Mouse (Mus musculus) liver, adult 2 months (tissue): ENCODE data around the gene Myh9. TPM values are rescaled to one million over a fixed set of nuclear protein-coding genes. Genes with fewer than 3 reads are reported as not detected.
A peak's percentile ranks its signal among the peaks of the same experiment; 100 is the strongest.

Experiments used
- DNase-seq: peaks from one replicate; pipeline ENCODE4 v3.0.0-alpha.2; 2011; ENCODE audit warnings: low read depth, low spot score; ENCODE audit errors: extremely low read depth
- H3K27ac ChIP-seq: fragments of 200-500 bp; replicated peaks from 2 replicates; pipeline ENCODE4 v1.5.1; 2012; ENCODE audit warnings: low read depth, mild to moderate bottlenecking, control low read depth, inconsistent platforms, low read length; ENCODE audit not compliant: insufficient read depth
- H3K27me3 ChIP-seq: fragments of 200-500 bp; 2 replicates; pipeline ENCODE4 v1.6.1; 2012; ENCODE audit warnings: mild to moderate bottlenecking, moderate library complexity, low read length, inconsistent platforms; ENCODE audit not compliant: control insufficient read depth, insufficient read depth
- H3K36me3 ChIP-seq: fragments of 200-500 bp; 2 replicates; pipeline ENCODE4 v1.6.1; 2012; ENCODE audit warnings: low read length, inconsistent platforms; ENCODE audit not compliant: control insufficient read depth, insufficient read depth
- H3K4me1 ChIP-seq: fragments of 200-500 bp; 2 replicates; pipeline ENCODE4 v1.6.1; 2011; ENCODE audit warnings: low read length; ENCODE audit not compliant: control insufficient read depth, insufficient read depth
- H3K4me3 ChIP-seq: fragments of 200-500 bp; 2 replicates; pipeline ENCODE4 v1.5.1; 2011; ENCODE audit warnings: low read depth, mild to moderate bottlenecking, control low read depth, low read length, moderate library complexity; ENCODE audit not compliant: insufficient read depth
- H3K79me2 ChIP-seq: fragments of 200-500 bp; 2 replicates; pipeline ENCODE4 v1.6.1; 2012; ENCODE audit warnings: inconsistent platforms, mild to moderate bottlenecking, low read length, moderate library complexity; ENCODE audit not compliant: control insufficient read depth, insufficient read depth
- H3K9ac ChIP-seq: fragments of 200-500 bp; 2 replicates; pipeline ENCODE4 v1.6.1; 2012; ENCODE audit warnings: low read depth, mild to moderate bottlenecking, control low read depth, inconsistent platforms, low read length
- CTCF ChIP-seq: fragments of 200-500 bp; IDR thresholded peaks from 2 replicates; pipeline ENCODE4 v1.5.1; 2011; ENCODE audit warnings: low read depth, low read length, control low read depth
- POLR2A ChIP-seq: fragments of 200-500 bp; IDR thresholded peaks from 2 replicates; pipeline ENCODE4 v1.6.1; 2011; ENCODE audit warnings: low read length, control low read depth; ENCODE audit not compliant: insufficient read depth; ENCODE audit errors: extremely low read depth
- WGBS: fragments of 180-500 bp; shearing (Covaris S2); methylation state at CpG from one replicate; pipeline ENCODE4 v1.1.7; 2018; 5-methylcytosine and 5-hydroxymethylcytosine counted together
- polyA plus RNA-seq: library from polyadenylated mRNA; depleted of rRNA; stranded (reverse); fragments of >200 nt; gene quantifications from 2 replicates; pipeline ENCODE4 v1.2.3, GENCODE M21; 2012
- total RNA-seq: library from RNA; depleted of rRNA; stranded (reverse); fragments of >200 nt; gene quantifications from 2 replicates; pipeline ENCODE4 v1.2.3, GENCODE M21; 2014

The Myh9 gene
- total and polyA plus RNA-seq, 2 experiments, result 24.1 to 54.4 TPM

DNA sequence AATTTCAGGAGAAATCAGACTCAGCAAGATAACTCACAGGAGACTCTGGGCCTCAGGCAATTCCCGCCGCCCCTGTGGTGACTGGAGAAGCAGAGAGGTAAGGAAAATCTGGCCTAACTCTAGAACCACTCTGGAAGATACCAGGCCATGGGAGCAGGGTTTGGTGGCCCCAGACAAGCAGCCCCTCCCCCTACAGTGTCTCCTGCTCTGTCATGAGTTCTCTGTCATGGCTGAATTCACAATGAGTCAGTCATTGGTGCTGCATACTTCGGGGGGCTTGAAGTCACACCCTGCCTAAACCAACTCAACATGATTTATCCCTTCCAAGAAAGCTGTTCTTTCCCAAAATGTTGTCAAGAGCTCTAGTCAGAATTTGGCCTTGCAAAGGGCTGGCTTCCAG is 18.3 kb downstream of the Myh9 start:
- DNase-seq, result no peak
- Histone ChIP-seq H3K27ac (peak overlapping the region; percentile 16), H3K27me3 (no peaks in the 10 kb centered on the region), H3K9ac (0 out of 2 replicates have a peak overlapping the region, but pooled peaks have one; percentile 24), H3K4me1 (peaks cover 69% of the 10 kb centered on the region), H3K4me3 (no peak overlapping the region), H3K36me3 (no peaks in the 10 kb centered on the region), H3K79me2 (peaks cover 57% of the 10 kb centered on the region)
- no peak for TF ChIP-seq CTCF
- 57% methylated on average over 3 of the region's 3 CpGs for WGBS

DNA sequence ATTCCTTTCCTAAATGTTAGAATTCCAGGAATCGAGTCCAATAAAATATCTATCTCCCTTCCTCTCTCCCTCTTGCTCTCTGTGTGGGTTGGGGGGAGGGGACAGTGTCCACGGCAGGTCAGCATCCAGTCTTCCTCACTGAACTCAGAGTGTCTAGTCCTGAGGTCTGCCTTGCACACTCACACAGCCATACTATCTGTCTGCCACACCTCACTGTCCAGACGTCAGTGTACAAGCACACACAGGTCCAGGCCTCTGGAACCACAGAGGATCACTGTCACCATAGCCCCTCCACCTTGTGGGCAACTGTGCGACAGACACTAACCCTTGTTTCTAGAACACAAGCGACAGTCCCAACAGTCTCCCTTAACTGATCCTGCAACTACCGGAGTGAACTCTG is 18.8 kb downstream of the Myh9 start:
- TF ChIP-seq CTCF, result no peak
- TF ChIP-seq POLR2A, result no peak
- H3K79me2 ChIP-seq, result peaks cover 58% of the 10 kb centered on the region
- no peaks in the 10 kb centered on the region for H3K27me3 ChIP-seq
- H3K4me1 ChIP-seq, result peaks cover 70% of the 10 kb centered on the region
- no peaks in the 10 kb centered on the region for H3K36me3 ChIP-seq
- H3K4me3 ChIP-seq, result no peak overlapping the region
- no peak for DNase-seq
- H3K9ac ChIP-seq, result peak overlapping the region; percentile 24; the same call in 1 of the 2 replicates
- WGBS, result 26% methylated on average over 6 of the region's 6 CpGs
- peak overlapping the region; percentile 16 for H3K27ac ChIP-seq

DNA sequence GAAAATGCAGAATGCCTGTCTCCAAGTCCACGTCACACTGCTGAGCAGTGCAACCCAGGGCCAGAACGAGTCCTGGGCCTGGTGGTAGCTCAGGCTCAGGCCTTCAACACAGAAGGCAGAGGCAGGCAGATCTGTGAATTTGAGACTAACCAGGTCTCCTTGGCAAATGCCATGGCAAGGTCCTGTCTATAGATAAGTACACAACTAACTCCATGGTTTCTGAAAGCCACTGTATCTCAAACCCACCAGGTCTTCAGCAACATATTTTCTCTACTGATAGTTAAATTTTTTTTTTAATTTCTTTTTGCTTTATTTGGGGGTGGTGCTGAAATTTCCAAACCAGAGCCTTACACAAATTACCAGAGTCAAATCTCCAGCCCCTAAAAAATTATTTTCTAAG is 19.3 kb downstream of the Myh9 start:
- Histone ChIP-seq H3K27me3 (no peaks in the 10 kb centered on the region), H3K4me3 (no peak overlapping the region), H3K4me1 (peaks cover 73% of the 10 kb centered on the region), H3K79me2 (peaks cover 58% of the 10 kb centered on the region), H3K36me3 (no peaks in the 10 kb centered on the region), H3K9ac (peak overlapping the region; percentile 17), H3K27ac (peak overlapping the region; percentile 56)
- 17% methylated on average over 2 of the region's 2 CpGs for WGBS
- DNase-seq, result no peak
- no peak for TF ChIP-seq POLR2A
- no peak for TF ChIP-seq CTCF

DNA sequence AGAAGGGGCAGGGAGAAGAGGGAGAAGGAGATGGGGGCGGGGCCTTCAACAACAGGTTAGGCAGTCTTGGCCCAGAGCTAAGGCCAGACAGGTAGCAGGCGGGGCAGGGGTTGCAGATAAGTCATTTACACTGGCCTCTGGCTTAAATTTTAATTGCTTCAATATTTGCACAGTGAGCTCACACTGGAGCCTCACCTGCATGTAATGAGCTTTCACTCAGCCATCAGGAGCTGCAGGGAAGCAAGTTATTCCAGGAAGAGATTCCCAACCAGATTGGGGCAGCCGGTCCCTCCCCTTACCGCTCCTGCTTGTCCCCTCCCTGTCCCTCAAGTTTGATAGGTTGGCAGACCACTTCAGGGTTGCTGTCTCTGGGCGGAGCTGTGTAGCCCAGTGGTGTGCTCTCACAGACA is 19.9 kb downstream of the Myh9 start:
- peak; percentile 95 for DNase-seq
- Histone ChIP-seq H3K9ac (peak overlapping the region; percentile 29), H3K79me2 (peaks cover 59% of the 10 kb centered on the region), H3K27me3 (no peaks in the 10 kb centered on the region), H3K36me3 (no peaks in the 10 kb centered on the region), H3K4me1 (peaks cover 76% of the 10 kb centered on the region), H3K27ac (peak overlapping the region; percentile 98), H3K4me3 (no peak overlapping the region)
- TF ChIP-seq CTCF (no peak), POLR2A (no peak)
- 16% methylated on average over 5 of the region's 5 CpGs for WGBS

DNA sequence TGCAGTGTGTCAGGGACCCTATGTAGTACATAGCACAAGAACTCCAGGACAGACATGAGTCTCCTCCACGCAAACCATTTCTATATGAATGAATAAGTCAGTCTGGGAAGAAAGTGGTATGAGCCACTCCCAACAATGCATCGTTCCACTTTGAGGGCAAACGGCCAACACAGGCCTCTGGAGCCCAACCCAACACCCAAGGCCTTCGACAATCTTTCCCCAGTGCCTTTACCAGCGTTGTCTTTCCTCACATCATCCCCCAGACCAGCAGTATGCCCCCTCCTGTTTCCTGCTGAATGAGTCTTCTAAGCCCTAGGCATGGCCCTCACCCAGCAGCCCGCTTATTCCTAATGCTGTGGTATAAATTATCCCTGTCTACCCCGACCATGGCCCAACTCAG is 20.6 kb downstream of the Myh9 start:
- peak overlapping the region; percentile 98 for H3K27ac ChIP-seq
- no peaks in the 10 kb centered on the region for H3K27me3 ChIP-seq
- DNase-seq, result no peak
- no peak for TF ChIP-seq POLR2A
- no peak for TF ChIP-seq CTCF
- H3K4me3 ChIP-seq, result no peak overlapping the region
- H3K79me2 ChIP-seq, result peaks cover 57% of the 10 kb centered on the region
- no peak overlapping the region for H3K9ac ChIP-seq
- H3K36me3 ChIP-seq, result no peaks in the 10 kb centered on the region
- H3K4me1 ChIP-seq, result peaks cover 79% of the 10 kb centered on the region
- 24% methylated on average over 7 of the region's 7 CpGs for WGBS

DNA sequence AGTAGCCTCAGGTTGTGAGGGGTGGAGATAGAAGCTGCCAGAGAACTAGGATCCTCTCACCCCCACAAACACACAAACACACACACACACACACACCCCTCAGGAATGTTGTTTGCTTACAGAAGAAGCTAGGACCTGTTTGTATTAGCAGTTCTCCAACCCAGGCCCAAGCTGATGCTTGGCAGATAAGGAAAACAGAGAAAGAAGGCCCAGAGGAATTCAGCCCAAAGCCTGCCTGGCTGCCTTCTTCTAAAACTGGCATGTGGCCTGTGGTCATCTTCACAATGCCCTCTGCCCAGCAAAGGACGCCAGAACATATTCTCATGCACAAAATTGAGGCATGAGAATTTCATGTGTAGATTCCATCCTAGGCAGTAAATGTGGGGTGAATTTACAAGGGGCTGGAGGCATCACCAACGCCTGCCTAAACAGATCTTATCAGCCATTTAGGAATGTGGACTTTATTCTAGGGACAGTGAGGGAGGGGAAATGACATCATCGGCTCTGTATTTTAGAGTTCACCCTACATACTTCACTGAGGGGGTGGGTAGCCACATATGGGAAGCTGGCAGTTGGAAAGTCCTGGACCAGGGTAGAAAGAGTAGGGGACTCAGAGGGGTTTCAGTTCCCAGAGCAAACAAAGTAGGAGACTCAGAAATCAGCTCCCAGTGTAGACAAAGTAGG is 21.4 kb downstream of the Myh9 start:
- peak; percentile 83 for DNase-seq
- Histone ChIP-seq H3K9ac (peak overlapping the region; percentile 55; the same call in 1 of the 2 replicates), H3K4me3 (no peak overlapping the region), H3K36me3 (no peaks in the 10 kb centered on the region), H3K79me2 (peaks cover 53% of the 10 kb centered on the region), H3K27me3 (no peaks in the 10 kb centered on the region), H3K4me1 (peaks cover 82% of the 10 kb centered on the region), H3K27ac (peak overlapping the region; percentile 98)
- WGBS, result 10% methylated on average over 3 of the region's 3 CpGs
- TF ChIP-seq CTCF, result no peak
- TF ChIP-seq POLR2A, result no peak
